Mouse (Mus musculus): ENCODE results near the gene Dram1.
"Not testable (repeated sequence)": the region's sequence is repeated elsewhere in the genome, so short reads cannot be mapped to it uniquely, and the experiment has no call there.

Gene Dram1

DNA sequence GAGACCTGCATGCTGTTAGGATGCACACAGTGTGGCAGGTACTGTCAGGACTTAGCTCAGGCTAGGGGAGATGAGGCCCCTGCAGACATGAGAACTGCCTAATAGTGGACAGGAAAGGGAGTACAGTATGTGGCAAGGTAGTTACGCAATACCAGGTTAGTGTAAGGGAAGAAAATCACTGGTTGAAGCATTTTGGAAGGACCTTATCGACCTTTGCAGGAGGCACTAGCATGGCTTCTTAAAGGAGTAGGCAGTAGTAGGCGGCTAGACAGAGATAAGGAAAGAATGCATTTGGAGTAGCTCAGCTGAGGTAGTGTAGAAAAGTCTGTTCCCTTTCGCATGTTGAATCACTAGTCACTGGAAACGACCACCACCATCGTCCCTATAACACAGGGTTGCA is 6.9 kb upstream of the Dram1 start:
- DNase-seq (ENCODE audit: low read depth): no peak

DNA sequence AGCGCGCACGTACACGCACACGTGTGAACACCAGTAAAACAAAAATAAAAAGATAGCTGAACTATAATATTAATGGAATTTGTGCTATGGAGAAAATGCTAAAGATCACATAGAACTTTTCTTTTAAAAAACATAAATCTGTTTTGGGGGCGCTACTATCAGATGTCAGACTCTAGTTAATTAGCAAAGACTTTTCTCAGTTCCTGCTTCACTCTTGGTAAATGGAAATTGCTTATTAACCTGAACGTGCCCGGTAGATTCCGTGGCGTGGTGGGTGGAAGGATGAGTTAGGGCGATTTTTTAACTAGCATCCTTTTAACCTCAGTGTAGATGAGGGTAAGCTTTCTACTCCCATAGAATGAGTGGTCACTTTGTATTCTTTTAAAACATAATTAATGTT is 6.4 kb upstream of the Dram1 start:
- DNase-seq (ENCODE audit: low read depth): no peak

GRCm38 (mm10) chr10:88384081-88384480 is 5.2 kb upstream of the Dram1 start:
- DNase-seq (ENCODE audit: low read depth): no peak

DNA sequence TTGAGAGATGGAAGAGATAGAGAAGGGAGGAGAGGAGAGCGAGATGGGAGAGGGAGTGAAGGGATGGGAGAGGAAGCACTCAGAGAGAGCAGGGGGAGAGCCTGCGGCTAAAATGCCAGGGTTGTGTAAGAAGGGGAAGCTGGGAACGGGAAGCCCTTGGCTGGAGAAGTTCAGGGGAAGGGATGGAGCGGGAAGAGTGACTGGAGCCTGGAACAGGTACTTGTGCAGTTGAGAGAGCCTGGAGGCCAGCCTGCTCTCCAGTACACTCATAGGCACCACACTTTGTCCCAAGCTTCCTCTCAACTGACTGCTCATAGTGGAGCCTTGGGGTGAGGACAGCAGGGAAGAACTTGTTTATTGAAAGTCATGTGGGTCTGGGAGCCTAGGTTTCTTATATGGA is 4.6 kb upstream of the Dram1 start:
- no peak for DNase-seq (ENCODE audit: low read depth)

DNA sequence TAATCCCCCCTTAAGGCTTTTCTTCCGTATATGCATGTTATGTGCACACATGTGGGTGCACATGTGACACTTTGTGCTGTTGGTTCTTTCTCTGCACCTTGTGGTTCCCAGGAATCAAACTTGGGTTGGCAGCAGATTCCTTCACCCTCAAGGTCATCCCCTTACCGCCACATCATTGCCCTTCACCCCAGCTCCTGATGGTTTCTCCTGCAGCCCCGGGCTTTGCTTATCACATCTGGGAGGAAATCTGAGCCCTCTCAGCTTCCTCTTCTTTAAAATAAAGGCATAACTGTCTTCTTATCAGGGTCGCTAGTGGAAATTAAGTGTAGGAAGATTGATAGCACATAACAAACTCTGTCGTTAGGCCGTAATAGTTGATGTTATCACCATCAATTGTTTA is 3.1 kb upstream of the Dram1 start:
- DNase-seq (ENCODE audit: low read depth): no peak

- no peak for DNase-seq (ENCODE audit: low read depth)
These were observed 2.4 kb upstream of the Dram1 start for GRCm38 (mm10) chr10:88381286-88381685.

- DNase-seq (ENCODE audit: low read depth): no peak
These were observed 1.7 kb upstream of the Dram1 start for GRCm38 (mm10) chr10:88380430-88381060.

- no peak for DNase-seq (ENCODE audit: low read depth)
These were observed 1.1 kb upstream of the Dram1 start for GRCm38 (mm10) chr10:88380002-88380401.

DNA sequence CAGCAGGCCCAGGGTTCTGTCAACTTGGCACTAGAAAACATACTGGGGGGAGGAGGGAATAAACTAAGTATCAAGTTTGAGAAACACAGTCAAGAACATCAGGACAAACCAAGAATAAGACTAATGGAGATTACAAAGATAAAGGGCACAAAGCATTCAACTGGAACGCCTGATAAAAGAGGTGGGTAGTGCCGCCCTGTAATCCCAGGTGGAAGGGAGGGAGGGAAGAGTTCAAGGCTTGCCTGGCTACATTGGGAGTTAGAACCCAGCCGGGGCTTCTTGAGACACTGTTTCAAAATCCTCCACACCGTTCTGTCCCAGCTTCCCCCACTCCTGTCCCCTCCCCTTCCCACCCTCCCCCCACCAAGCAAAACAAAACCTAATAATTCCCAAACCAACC is 1.2 kb downstream of the Dram1 start:
- no peak for DNase-seq (ENCODE audit: low read depth)

DNA sequence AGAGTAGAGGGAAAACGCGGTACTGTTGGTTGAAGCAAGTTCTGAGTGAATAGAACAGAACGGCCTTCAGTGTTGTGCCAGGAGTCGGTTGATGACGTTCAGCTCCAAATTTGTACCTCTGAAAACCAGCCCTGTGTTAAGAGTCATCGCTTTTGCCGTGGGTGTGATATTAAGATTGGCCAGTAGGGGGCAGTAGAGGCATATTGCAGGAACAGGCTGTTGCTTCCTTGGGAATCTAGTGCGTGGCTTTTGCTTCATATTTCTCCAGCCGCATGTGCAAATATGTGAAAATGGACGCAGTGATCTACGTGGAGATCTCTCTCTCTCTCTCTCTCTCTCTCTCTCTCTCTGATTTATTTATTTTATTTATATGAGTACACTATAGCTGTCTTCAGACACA is 2.1 kb downstream of the Dram1 start:
- DNase-seq (ENCODE audit: low read depth): peak; percentile 88

DNA sequence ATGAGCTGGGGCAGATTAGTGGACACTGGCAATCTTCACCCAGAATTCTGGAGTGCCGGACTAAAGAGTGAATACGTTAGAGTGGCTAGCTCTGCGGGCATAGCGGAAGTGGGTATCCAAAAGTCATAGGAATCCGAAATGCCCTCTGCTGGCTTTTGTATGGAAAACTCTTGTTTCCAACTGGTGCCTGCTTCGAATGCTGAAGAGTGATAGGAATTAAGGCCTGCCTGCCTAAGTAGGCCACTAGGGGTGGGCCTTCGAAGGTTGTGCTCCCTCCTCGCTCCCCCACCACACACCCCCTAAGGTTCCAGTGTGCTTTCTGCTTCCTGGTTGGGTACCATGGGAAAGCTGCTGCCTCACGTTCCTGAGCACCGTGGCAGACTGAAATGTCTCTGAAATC is 3.9 kb downstream of the Dram1 start:
- no peak for DNase-seq (ENCODE audit: low read depth)

GRCm38 (mm10) chr10:88372945-88373344 is 5.9 kb downstream of the Dram1 start:
- not testable (repeated sequence) for DNase-seq (ENCODE audit: low read depth)

GRCm38 (mm10) chr10:88372436-88372835 is 6.4 kb downstream of the Dram1 start:
- no peak for DNase-seq (ENCODE audit: low read depth)

GRCm38 (mm10) chr10:88371793-88372192 is 7.1 kb downstream of the Dram1 start:
- DNase-seq (ENCODE audit: low read depth): no peak

GRCm38 (mm10) chr10:88369233-88369632 is 9.6 kb downstream of the Dram1 start:
- no peak for DNase-seq (ENCODE audit: low read depth)

DNA sequence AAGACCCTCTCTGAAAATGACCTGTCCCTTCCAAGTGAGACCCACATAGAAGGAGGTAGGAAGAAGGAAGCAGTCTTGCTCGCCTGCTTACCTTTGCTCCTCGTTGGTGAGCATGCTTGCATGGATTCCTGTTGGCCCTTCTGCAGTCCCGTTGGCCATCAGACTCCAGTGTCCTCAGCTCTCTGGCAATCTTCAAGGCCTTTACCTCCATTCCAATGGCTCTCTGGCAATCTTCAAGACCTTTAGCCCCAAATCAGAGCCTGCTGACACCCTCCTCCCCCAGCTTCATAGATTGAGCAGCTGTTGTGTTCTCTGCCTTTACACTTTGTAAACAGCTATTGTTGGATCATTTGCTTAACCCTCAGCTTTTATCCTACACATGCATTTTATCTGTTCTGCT is 14.7 kb downstream of the Dram1 start:
- DNase-seq (ENCODE audit: low read depth): no peak

GRCm38 (mm10) chr10:88362218-88362617 is 16.7 kb downstream of the Dram1 start:
- DNase-seq (ENCODE audit: low read depth): no peak

- peak; percentile 47 for DNase-seq (ENCODE audit: low read depth)
These were observed 21.8 kb downstream of the Dram1 start for GRCm38 (mm10) chr10:88356983-88357559.

DNA sequence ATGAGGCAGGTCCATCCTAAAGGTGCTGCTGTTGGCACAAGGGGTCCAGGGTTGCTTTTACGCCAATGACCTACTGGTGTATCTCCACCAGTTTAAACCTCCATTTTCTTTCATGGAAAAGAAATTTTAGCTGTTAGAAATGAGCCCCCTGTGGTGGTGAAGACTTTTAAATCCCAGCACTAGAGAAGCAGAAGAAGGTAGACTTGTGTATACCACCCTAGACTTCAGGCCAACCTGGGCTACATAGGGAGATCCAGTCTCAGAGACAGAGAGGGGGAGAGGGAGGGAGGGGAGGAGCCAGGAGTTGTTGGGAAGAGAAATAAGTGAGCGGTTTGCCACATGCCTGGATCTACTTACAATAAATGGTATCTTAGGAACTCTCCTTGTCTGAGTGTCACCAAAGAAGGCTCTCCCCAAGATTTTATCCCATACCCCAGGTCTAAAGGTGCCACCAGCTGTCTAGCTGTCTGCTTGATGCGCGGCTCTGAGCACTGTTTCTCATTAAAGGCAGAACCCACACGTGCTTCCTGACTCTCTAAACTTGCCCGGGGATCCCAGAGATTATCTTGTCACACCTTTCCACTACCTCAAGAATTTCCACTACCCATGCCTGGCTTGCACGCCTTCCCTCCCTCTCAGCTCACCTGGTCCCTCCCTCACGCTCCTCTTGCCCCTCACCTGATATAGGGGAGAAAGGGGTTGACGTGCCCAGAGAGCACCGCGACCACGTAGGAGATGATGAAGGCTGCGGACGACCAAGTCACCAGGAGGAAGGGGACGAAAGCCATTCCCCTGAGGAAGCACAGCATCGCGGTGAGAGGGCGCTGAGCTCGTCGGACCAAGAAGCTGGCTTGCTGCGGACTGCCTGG is 22.5 kb downstream of the Dram1 start:
- no peak for DNase-seq (ENCODE audit: low read depth)

- no peak for DNase-seq (ENCODE audit: low read depth)
These were observed 24.3 kb downstream of the Dram1 start for GRCm38 (mm10) chr10:88354599-88354998.

DNA sequence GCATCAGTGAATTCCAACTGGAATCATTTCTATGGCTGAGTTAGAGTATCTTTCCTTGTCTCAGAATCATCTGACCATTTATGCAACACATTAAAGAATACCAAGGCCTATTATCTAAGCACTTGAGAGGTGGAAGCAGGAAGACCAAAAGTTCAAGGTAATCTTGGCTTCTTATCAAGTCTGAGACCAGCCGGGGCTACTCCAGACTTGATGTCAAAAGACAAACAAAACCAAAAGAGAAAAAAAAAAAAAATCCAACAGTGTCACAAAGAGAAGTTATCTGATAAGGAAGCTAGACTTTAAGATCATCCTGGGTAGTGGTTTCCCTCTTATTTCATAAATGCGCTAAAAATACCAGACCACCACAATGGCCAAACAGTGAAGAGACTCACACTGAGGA is 26.3 kb downstream of the Dram1 start:
- no peak for DNase-seq (ENCODE audit: low read depth)

DNA sequence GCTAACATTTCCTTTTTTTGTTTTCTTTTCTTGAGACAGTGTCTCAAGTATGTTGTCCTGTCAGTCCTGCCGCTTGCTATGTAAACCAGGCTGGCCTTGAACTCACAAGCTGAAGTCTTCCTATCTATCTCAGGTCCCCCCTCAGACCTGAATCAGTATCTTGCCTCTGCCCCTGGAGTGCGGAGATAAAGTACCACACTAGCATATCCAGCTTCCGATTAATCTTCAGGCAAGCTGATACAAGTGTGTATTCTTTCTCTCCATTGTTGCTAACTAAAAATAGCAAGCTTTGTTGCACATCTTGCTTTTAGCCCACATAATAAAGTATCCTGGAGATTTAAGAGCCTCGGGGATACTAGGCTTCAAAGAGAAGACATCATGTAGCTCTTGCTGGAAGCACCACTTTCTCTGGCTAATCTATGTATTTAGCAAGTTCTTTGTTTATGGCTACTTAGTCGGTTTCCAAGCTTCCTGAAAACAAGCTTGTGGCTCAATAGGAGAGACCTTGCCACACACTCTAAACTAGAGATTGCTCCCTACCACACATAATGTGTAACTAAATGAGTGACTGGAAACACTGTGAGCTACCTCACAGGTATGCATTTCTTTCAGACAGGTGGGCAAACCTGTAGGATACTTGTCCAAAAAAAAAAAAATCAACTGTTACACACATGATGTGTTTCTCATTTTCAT is 27.3 kb downstream of the Dram1 start:
- DNase-seq (ENCODE audit: low read depth): no peak

DNA sequence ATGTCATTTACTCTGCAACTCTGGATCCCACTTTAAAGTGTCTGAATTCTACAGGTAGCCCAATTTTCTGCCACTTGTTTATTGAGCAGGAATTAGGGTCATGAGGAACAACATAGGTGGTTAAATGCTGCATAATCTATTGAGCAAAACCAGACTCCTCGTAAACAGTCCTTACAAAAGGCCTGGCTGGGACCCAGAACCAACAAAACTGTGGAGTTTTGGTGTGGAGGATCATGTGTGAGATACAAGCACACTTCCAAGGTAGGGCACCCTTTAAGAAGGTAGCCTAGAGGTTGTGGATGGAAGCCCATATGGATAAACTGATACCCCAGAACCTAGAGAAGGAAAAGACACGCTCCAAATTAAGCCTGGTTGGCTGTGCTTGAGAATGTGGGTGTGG is 28.2 kb downstream of the Dram1 start:
- no peak for DNase-seq (ENCODE audit: low read depth)

Data from c-Kit-positive CD71-negative TER-119-negative erythroid progenitor cells, embryonic 14.5 days (primary cell).